Mouse (Mus musculus) lung, postnatal 0 days (tissue): ENCODE data around the gene Lmod1.

Experiments
- CTCF ChIP-seq: IDR thresholded peaks from 2 replicates; pipeline ENCODE4 v1.5.1; 2016; ENCODE audit warnings: antibody characterized with exemption, mild to moderate bottlenecking
- EP300 ChIP-seq: IDR thresholded peaks from 2 replicates; pipeline ENCODE4 v1.6.1; 2016; ENCODE audit warnings: antibody characterized with exemption, mild to moderate bottlenecking, control low read depth

- TF ChIP-seq CTCF (no peak), EP300 (no peak)
Observed at GRCm38 (mm10) chr1:135311356-135311755, 13.3 kb upstream of the Lmod1 start.
